Mouse (Mus musculus): ENCODE data around the gene Atp5j2. TPM values are rescaled to one million over a fixed set of nuclear protein-coding genes. Genes with fewer than 3 reads are reported as not detected.

The Atp5j2 gene
- total and polyA plus RNA-seq, 3 experiments = 493 to 733 (median 543) TPM

DNA sequence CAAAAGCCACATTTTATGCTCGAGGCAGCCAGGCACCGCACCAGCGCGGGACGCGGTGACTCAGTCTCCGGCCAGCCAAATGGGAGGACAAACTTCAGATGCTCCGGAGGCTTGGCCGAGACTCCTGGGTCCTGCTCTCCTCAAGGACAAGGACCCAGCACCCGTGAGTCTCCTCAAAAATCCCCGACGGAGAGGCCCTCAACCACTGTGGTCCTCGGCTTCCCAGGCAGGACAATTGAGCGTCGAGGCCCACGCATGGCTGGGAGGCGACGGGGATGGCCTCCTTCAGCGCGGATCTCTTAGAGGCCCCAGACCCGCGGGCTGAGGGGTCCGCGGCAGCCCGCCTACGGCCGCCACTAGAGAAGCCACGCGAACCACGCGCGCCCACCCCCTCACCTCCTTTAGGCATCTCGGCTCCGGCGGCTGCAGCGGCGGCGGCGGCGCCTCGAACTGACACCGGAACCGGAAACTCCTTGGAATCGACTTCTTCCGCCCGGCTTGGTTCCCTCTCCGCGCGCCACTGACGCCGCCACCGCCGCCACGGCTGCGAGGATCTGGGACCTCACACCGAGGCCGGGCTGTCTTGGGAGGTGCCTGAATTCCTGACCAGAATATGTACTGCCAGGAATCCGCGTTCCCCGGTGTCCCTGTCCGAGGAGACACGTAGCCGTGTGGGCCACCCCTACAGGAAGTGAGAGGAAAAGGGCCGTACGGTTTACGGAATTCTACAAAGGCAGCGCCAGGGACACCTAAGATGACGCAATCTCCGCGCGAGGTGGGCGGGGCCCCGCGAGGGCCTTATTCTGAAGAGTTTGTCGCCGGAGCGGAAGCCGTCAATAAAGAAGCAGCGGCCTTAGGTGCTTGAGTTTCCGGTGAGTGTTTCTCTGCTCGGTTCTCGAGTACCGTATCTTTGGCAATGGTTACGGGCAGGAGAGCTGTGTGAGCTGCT lies 52.0 kb downstream of the Atp5j2 start, which contains the start of the genes Pdap1 and Bud31 (continued):
- TF ChIP-seq MEF2A (IDR thresholded peaks at IDR 0.05; ENCODE audit: extremely low read depth, insufficient replicate concordance, low read depth, low read length, poor library complexity, severe bottlenecking) = no peak
- TF ChIP-seq ETS1 (IDR thresholded peaks at IDR 0.05; ENCODE audit: low read depth, low read length) = peak; percentile 67
- TF ChIP-seq SMC3 (IDR thresholded peaks at IDR 0.05; ENCODE audit: low read depth, low read length) = no peak
- no peak for TF ChIP-seq POLR2AphosphoS5 (IDR thresholded peaks at IDR 0.05; ENCODE audit: borderline replicate concordance, low read depth, low read length)
- TF ChIP-seq E2F4 (IDR thresholded peaks at IDR 0.05; ENCODE audit: borderline replicate concordance, low read depth, low read length) = no peak
- TF ChIP-seq MAZ (IDR thresholded peaks at IDR 0.05; ENCODE audit: low read depth, low read length) = no peak; the same call in 1 of the 2 replicates
- peak in 1 of 3 experiments; percentile 31; a peak in 2 of 6 replicates for TF ChIP-seq CTCF (IDR thresholded peaks at IDR 0.05 in 2 of 3, conservative IDR thresholded peaks at IDR 0.05 in 1 of 3; ENCODE audit: control insufficient read depth in 1 of 3, insufficient read depth in 1 of 3, low read depth in 2 of 3, low read length in 3 of 3, poor library complexity in 1 of 3, severe bottlenecking in 1 of 3)
- TF ChIP-seq ZC3H11A (IDR thresholded peaks at IDR 0.05; ENCODE audit: low read depth, low read length) = no peak
- peak; percentile 54 to 94; a peak in 2 of 4 replicates for TF ChIP-seq POLR2A (IDR thresholded peaks at IDR 0.05; ENCODE audit: control insufficient read depth in 1 of 2, insufficient read depth in 1 of 2, low read depth in 1 of 2, low read length in 2 of 2, poor library complexity in 1 of 2)
- TF ChIP-seq MAFK (IDR thresholded peaks at IDR 0.05; ENCODE audit: borderline replicate concordance, low read depth, low read length) = no peak
- TF ChIP-seq ZNF384 (IDR thresholded peaks at IDR 0.05; ENCODE audit: low read depth, low read length) = no peak
- peak; percentile 76 for TF ChIP-seq MXI1 (IDR thresholded peaks at IDR 0.05; ENCODE audit: low read depth, low read length)
- no peak for TF ChIP-seq GABPA (IDR thresholded peaks at IDR 0.05; ENCODE audit: low read depth, low read length)
- peak in 1 of 2 experiments; percentile 30; a peak in 1 of 4 replicates for TF ChIP-seq EP300 (IDR thresholded peaks at IDR 0.05; ENCODE audit: low read depth in 1 of 2, low read length in 2 of 2)
- peak; percentile 73 for TF ChIP-seq KAT2A (conservative IDR thresholded peaks at IDR 0.05; ENCODE audit: low read depth, low read length)
- TF ChIP-seq MYB (IDR thresholded peaks at IDR 0.05; ENCODE audit: low read depth, low read length) = no peak
- TF ChIP-seq GATA1 (IDR thresholded peaks at IDR 0.05; ENCODE audit: low read depth, low read length) = no peak
- peak; percentile 93 for TF ChIP-seq HCFC1 (IDR thresholded peaks at IDR 0.05; ENCODE audit: low read depth, low read length)
- TF ChIP-seq CHD1 (IDR thresholded peaks at IDR 0.05; ENCODE audit: low read depth, low read length) = no peak
- peak; percentile 80; the same call in 1 of the 2 replicates for TF ChIP-seq SIN3A (IDR thresholded peaks at IDR 0.05; ENCODE audit: low read length)
- no peak; the same call in 1 of the 2 replicates for TF ChIP-seq RCOR1 (IDR thresholded peaks at IDR 0.05; ENCODE audit: low read depth, low read length)
- peak; percentile 84 for TF ChIP-seq TCF12 (IDR thresholded peaks at IDR 0.05; ENCODE audit: low read depth, low read length)

GRCm38 (mm10) chr5:145138836-145139235 lies 53.0 kb downstream of the Atp5j2 start:
- no peak overlapping the region for H3K27ac ChIP-seq (ENCODE audit: control insufficient read depth, low read depth, low read length)
- TF ChIP-seq MYB (IDR thresholded peaks at IDR 0.05; ENCODE audit: low read depth, low read length) (no peak), BHLHE40 (IDR thresholded peaks at IDR 0.05; ENCODE audit: borderline replicate concordance, low read depth, low read length) (peak; percentile 55), SIN3A (IDR thresholded peaks at IDR 0.05; ENCODE audit: low read length) (peak; percentile 43; the same call in 1 of the 2 replicates), MAX (IDR thresholded peaks at IDR 0.05; ENCODE audit: low read length) (peak; percentile 52; the same call in 1 of the 2 replicates), E2F4 (IDR thresholded peaks at IDR 0.05; ENCODE audit: borderline replicate concordance, low read depth, low read length) (no peak), ZC3H11A (IDR thresholded peaks at IDR 0.05; ENCODE audit: low read depth, low read length) (no peak), HCFC1 (IDR thresholded peaks at IDR 0.05; ENCODE audit: low read depth, low read length) (0 out of 2 replicates have a peak, but pooled peaks have one; percentile 2), MXI1 (IDR thresholded peaks at IDR 0.05; ENCODE audit: low read depth, low read length) (peak; percentile 80), RAD21 (IDR thresholded peaks at IDR 0.05; ENCODE audit: low read depth, low read length) (no peak), USF2 (IDR thresholded peaks at IDR 0.05; ENCODE audit: borderline replicate concordance in 1 of 2, insufficient read depth in 1 of 2, low read depth in 1 of 2, low read length in 2 of 2) (no peak), USF1 (IDR thresholded peaks at IDR 0.05; ENCODE audit: low read depth, low read length) (no peak), CTCF (IDR thresholded peaks at IDR 0.05 in 2 of 3, conservative IDR thresholded peaks at IDR 0.05 in 1 of 3; ENCODE audit: control insufficient read depth in 1 of 3, insufficient read depth in 1 of 3, low read depth in 2 of 3, low read length in 3 of 3, poor library complexity in 1 of 3, severe bottlenecking in 1 of 3) (no peak), MYC (IDR thresholded peaks at IDR 0.05; ENCODE audit: low read depth, low read length) (0 out of 2 replicates have a peak, but pooled peaks have one; percentile 43)
- peak; percentile 53 for DNase-seq (ENCODE audit: low read depth, low spot score)
- H3K9me3 ChIP-seq (replicated peaks; ENCODE audit: insufficient read depth, low read length) = no peaks in the 10 kb centered on the region
- peak overlapping the region; percentile 79 to 95 for H3K4me3 ChIP-seq (ENCODE audit: control insufficient read depth in 1 of 2, insufficient read depth in 1 of 2, low read depth in 2 of 2, low read length in 2 of 2)
- H3K9ac ChIP-seq (ENCODE audit: control insufficient read depth, low read depth, low read length, poor library complexity, severe bottlenecking) = peak overlapping the region; percentile 93
- peaks cover 44% of the 10 kb centered on the region for H3K79me2 ChIP-seq (ENCODE audit: control insufficient read depth, insufficient read depth, low read length, poor library complexity)
- peaks cover 2 to 21% of the 10 kb centered on the region in 2 experiments; a peak in 2 of 4 replicates for H3K4me1 ChIP-seq (ENCODE audit: control insufficient read depth in 1 of 2, insufficient read depth in 2 of 2, low read length in 2 of 2)
- H3K36me3 ChIP-seq (ENCODE audit: control insufficient read depth in 1 of 2, insufficient read depth in 2 of 2, low read length in 2 of 2) = peaks cover 19 to 21% of the 10 kb centered on the region in 2 experiments
- no peaks in the 10 kb centered on the region for H3K27me3 ChIP-seq (ENCODE audit: control insufficient read depth in 1 of 2, insufficient read depth in 2 of 2, low read length in 2 of 2)
